Mouse (Mus musculus) c-Kit-positive CD71-negative TER-119-negative erythroid progenitor cells, embryonic 14.5 days (primary cell): Measurements from ENCODE around the gene Mettl23.
"Not testable (repeated sequence)": the region's sequence is repeated elsewhere in the genome, so short reads cannot be mapped to it uniquely, and the experiment has no call there.

Source experiments
- DNase-seq: peaks from one replicate; pipeline ENCODE4 v3.0.0-alpha.2; 2013; ENCODE audit warnings: low read depth

The Mettl23 gene

DNA sequence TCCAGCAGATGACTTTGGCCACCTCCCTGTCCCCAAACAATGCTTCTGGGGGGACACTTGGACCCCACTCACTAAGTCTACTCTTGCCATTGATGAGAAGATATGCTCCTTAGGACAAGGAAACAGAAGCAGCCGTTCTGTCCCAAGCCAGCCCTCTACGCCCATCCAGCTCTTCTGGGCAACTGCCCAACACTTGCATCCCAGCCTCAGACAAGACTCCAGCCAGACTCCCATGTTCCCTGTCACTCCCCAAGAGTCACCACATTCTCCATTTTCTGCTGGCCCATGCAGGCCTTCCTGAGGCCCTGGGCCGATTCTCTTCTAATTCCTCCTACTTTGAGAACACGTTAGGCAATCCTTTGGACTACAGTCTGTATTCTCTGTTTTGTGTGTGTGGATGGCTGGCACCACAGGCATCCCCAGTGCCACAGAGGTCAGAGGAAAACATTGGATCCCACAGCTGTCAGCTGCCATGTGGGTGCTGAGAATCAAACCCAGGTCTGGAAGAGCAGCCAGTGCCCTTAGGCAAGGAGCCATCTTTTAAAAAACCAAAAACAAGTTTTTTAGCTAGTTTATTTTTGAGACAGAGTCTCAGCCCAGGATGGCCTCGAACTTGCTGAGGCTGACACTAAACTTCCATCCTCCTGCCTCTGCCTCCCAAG is 23.0 kb upstream of the Mettl23 start:
- DNase-seq, result no peak

DNA sequence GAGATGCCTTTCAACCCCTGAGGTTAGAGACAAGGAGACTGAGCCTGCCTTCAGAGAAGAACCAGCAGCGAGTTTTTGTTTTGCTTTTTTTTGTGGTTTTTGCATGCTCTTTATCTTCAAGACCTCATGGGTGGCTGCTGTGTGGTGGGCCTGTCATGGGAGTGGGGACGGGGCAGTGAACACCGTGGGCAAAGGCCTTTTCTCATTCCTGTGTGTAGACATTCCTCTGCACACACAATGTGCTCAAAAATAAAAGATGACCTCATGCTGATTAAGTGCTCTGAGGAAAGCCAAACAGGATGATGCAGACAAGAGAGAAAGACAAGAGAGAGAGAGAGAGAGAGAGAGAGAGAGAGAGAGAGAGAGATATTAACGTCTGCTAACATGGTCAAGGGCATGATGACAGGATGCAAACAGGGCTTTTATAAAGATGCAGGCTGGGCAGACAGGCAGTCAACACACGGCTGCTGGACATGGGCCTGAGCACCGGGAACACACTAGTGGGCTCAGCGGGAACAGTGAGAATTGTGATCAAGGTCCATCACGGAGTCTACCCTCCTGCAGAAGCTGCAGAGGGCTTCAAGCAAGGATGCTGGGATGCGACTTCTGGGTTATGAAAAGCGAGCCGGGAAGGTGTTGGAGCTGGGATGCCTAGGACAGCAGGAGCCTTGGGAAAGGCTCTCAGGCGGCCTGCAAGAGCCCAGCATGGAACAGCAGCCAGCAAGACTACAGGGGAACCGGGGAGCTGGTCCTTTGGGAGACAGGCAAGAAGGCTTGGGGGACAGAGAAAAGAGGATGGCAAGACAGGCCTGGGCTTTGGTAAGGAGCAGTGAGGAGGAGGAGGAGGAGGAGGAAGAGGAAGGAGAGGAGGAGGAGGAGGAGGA is 21.8 kb upstream of the Mettl23 start:
- no peak for DNase-seq

DNA sequence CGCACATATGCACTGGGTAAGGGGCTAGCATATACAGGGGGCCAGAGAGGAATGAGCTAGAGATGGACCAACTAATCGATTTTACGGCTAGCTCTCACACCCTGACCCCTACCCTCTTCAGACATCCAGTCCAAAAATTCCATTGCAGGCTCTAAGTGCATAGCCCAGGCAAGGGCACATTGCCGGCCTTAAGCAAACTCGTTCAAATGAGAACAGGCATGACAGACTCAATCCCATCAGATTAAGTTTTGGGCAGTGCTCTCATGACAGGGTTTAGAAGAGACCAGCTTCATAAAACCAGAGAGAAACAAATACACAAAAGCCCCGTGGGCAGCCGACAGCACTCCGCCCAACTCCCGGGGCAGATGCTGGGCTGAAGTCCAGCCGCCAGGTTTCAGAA is 20.9 kb upstream of the Mettl23 start:
- no peak for DNase-seq

DNA sequence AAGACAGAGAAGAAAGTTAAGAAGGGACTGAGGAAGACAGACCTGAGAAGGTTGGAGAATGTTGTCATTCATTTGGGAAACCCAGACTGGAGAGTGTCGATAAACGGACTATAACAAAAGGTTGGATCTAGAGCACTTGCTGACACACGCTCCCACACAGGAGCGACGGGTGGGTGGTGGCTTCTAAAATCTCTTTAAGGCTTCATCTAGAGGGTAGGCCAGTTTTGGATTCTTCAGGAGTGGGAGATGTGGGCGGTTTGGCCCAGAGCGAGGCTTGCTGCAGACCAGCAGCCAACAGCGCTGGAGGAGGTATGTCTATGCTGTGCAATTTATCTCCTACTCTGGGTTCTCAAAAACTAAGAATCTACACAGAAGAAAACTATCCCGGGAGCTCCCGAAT is 20.5 kb upstream of the Mettl23 start:
- no peak for DNase-seq

DNA sequence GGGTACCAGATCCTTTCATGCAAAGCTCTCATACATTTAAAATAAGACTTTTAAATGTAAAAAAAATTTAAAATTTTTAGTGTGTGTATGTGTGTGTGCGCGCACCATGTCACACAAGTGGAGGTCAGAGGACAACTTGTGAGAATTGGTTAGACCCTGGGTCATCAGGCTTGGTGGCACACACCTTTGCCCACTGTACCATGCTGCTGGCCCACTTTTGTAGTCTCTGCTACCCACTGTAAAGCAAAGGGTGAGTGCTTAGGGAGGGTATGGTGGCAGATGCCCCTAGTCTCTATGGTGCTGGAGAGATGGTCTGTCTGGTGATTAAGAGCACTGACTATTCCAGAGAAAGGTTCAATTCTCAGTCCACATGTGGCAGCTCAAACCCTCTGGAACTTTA is 19.8 kb upstream of the Mettl23 start:
- DNase-seq, result no peak

DNA sequence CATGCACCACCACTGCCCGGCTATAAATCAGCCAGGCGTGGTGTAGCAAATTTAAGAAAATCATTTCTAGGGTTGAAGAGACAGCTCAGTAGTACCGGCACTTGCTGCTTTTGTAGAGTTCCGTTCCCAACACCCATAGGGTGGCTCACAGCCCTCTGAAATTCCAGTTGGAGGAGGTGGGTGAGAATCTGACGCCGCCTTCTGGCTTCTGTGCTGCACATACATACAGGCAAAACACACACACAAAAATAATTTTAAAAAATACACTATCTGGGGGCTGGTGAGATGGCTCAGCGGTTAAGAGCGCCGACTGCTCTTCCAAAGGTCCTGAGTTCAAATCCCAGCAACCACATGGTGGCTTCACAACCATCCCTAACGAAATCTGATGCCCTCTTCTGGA is 19.2 kb upstream of the Mettl23 start:
- not testable (repeated sequence) for DNase-seq

DNA sequence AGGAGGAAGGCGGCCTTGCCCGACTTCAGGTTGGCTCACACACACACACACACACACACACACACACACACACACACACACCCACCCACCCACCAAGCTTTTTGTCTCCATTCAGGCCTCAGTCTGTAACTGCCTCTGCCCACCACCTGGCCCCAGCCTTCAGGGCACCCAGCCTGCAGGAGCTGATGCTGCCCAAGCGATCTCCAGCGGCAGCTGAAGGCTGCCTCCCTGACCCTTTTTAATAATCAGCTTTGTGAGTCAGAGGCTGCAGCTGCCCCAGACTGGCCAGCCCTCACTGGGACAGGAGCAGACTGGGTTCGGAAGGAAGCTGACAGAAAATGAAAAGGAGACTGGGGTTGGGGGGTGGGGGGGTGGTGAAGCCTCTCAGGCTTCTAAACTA is 17.8 kb upstream of the Mettl23 start:
- no peak for DNase-seq

DNA sequence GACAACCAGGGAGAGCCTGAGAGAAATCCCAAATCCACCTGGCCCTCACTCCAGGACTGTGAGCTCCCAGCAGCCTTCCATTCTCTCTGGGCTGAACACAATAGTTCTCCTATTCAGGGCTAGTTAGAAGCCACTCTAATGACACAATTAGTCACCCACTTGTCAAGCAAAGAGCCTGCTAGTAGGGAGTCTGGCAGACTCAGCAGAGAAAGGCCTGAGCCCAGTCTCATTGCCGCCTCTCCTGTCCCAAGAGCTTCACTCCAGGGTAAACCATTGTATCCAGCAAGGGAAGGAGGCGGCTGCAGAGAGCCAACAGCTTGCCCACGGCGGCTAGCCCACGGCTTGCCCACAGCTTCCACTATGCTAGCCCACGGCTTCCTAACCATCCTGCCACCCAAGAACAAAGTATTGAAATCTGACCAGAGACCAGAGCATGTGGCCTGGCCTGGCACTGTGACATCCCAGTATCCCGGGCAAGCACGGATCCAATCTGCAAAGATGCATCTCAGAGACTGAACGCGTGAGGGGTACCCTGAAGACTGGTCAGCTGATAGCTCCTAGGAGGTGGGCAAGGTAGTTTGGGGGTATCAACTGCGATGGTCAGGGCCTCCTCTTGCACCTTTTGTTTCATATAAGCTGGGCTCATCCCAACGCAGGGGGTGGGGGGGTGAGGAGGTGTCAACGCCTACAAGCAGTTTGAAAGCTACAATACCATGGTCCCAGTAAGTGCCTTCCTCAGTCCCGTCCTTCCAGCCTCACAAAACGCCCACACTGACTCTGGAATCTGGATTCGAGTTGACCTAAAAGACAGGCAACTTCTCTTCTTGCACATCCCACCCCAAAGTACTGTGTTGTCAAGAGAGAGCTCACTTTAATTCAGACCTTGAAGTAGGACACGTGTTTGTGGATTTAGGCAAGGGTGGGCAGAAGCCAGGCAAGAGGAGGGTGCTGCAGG is 16.3 kb upstream of the Mettl23 start:
- no peak for DNase-seq

DNA sequence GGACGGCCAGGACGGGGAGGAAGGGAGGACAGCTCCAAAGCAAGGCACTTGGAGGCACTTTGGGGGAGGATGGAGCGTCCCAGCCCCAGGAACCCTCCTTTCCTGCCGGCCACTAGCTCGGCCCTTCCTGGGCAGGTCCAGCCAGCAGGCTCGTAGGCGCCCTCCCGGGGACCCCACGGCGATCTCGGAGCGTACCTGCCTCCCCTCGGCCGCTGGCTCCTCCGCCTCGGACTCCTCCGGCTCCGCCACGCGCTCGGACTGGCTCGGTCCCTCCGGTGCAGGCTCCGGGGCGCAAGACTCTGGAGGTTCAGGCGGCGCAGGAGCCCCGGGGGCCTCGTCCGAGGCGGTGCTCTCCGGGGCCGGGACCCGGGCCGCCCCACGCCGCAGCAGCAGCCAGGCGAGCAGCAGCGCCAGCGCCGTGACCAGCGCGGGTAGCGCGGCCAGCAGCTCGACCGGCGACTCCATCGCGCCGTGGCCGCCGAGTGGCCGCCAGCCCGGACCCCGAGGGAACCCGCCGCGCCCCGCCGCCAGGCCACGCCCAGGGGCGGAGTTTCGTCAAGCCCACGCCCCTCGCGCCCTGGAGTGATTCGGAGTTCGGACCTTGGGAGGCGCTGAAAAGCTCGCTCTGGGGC is 15.4 kb upstream of the Mettl23 start, which contains the start of gene Mxra7:
TSS of gene Mxra7 (minus strand) at position 513 of the 632 bp plus-strand sequence.
- no peak for DNase-seq

DNA sequence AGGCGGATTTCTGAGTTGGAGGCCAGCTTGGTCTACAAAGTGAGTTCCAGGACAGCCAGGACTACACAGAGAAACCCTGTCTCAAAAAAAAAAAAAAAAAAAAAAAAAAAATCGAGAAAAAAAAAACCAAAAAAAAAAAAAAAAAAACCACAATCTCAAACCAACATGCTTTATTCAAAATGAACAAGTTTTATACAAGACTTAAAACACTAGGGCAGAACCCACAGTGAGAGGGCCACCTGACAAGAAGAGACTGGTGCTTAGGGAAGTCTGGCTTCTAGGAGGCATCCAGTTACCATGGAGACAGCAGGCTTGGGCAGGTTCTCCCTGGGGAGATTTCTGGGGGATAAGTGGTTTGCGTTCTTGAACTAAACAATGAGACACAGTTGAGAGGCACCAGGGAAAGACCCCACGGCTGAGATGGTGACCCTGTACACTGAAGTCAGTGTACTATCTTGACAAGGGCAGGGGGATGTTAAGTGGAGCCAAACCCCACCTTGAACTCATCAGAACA is 10.8 kb upstream of the Mettl23 start:
- no peak for DNase-seq

DNA sequence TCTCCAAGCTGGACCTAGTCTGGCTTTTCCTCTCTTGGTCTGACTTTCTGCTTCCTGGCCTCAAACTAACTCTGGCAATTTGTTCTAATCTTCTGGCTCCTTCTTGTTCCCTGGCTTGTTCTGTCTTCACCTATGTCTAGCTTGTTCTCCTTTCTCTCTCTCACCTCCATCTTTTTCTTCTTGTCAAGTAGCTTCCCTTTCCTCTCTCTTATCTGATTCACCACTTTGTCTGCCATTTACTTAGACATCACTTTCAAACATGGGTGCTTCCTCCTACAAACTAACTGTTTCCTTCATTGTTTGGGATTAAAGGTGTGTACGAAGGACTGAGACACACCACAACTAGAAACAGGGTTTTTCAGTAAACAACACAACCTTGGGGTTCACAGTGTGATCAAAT is 8.1 kb upstream of the Mettl23 start:
- no peak for DNase-seq

DNA sequence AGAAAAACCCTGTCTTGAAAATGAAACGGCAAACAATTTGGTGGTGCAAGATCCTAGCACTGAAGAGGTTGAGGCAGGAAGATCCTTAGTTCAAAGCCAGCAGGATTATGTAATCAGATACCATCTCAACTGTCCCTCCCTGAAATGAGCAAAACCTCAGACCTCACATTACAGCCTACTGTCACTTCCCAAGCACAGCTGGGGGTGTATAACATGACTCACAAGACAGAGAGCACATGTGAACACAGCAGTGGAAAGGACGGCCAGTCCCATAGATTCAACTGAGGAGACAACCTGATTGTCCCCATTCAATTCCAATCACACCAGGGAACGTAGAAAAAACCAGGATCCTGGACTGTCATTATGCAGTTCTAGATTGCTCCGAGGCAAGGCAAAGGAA is 6.8 kb upstream of the Mettl23 start:
- no peak for DNase-seq

DNA sequence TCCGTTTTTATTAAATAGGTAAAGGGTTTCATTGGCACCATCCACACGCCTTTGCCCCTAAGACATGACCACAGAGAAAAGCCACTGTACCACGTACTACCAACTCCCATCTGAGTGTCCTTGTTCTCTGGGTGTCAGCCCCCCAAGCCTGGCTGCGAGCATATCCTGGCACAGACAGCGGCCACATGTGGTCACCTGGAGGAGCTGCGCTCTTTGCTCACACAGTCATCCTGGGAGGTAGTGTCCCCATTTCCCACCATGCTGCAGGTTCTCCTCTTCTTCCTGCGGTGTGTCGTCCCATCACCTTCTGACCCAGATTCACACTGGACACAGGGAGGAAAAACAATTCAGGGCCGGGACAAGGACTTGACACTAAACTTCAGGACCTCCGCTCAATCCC is 5.6 kb upstream of the Mettl23 start:
- no peak for DNase-seq

DNA sequence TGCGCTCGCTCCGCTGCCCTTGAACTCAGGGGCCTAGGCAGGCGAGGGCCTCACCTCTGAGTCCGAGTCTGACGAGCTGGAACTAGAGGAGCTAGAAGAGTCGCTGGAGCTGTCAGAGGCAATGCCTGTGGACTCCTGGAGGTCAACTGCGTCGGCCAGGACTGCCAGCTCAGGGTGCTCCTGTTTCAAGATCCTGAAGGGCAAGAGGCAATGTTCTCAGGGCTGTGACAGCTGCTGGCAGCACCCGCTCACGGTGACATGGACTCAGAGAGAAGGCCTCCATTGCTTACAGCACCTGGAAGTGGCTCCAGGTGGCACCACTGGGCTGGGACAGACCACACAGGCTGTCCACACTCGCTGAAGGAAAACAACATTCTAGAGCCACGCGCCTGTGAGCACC is 4.1 kb upstream of the Mettl23 start:
- no peak for DNase-seq

DNA sequence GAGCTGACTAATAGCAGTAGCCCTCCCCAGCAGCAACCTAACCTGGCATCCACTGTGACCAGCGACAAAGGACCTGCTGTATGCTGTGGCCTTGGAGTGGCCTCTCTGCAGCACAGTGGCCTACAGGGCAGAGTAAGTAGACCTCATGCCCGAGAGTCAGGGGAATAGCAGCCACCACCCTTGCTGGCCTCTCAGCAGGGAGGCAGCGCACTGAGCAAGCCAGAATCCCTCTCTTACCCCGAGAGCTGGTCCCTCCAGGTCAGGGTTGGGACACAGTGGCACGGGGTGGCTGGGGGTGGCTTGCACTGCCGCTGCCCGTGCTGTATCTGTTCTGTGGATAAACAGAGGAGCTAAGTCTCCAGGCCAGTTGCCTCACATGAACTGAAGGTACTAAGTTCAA is 3.5 kb upstream of the Mettl23 start:
- no peak for DNase-seq

DNA sequence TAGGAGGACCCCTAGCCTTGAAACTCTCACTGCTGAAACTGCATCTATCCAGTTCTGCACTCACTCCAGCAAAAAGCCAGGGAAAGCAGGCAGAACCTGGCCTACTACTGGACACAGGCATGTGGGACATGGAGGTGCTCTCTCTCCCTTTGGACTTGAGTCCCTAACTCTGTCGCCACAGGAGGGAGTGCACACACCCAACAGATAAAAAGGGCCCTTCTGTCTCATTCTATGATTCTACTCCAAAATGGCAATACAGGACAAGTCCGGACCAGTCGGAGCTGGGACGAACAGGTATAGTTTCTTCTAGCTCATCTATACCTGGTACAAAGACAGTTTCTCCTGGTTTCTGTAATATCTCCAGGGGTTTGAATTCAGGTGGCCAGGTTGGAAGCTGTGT is 2.3 kb upstream of the Mettl23 start:
- no peak for DNase-seq

DNA sequence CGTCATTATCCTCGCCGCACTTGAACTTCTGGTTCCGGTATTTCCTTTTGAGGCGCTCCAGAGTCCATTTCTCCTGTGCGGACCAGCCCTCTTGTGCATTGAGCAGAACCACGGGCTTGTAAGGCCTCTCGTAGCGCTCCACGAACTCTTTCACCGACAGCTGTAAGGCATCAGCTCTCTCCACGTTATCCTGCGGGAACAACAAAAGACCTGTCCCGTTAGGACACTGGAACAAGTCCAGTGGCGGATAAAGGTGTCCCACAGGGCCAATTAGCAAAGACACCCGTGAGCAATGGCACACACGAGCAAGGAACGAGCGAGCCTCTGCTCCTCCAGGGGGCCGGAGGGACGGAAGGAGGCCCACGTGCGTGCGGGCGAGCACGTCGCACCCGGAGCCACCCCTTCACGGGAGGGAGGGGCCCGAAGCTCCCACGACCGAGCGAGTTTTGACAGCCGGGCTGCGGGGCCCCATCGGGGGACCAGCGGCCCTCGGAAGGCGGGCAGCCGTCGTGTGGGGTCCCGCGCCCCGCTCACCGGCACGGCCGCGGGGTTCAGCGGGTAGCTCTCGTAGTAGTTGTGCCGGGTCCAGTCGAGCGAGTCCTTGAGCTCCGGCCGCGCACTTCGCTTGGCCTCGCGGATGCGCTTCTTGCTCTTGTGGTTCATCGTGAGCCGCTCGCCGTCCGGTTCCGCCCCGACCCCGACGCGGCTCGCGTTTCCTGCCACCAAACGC is 382 bp upstream of the Mettl23 start:
- DNase-seq, result no peak

DNA sequence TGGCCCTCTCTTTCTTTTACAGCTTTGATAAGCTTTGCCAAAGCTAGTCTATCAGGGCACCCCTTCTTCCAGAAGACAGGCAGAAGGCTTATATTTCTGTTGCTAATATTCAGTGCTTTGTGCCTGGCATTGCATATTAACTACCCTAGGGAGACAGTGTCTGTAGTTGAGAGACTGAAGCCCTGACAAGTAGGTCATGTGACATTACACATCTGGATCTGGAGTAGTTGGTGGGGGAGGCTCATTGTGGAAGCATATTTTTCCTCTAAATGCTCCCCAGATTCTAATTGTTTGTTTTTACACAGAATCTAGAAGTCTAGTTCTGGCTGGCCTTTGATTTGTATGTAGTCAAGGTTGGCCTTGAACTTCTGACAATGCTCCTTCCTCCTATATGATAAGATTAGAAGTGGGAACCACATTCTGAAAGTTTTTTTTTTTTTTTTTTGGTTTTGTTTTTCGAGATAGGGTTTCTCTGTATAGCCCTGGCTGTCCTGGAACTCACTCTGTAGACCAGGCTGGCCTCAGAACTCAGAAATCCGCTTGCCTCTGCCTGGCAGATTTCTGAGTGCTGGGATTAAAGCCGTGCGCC is 3.6 kb downstream of the Mettl23 start:
- DNase-seq, result no peak

DNA sequence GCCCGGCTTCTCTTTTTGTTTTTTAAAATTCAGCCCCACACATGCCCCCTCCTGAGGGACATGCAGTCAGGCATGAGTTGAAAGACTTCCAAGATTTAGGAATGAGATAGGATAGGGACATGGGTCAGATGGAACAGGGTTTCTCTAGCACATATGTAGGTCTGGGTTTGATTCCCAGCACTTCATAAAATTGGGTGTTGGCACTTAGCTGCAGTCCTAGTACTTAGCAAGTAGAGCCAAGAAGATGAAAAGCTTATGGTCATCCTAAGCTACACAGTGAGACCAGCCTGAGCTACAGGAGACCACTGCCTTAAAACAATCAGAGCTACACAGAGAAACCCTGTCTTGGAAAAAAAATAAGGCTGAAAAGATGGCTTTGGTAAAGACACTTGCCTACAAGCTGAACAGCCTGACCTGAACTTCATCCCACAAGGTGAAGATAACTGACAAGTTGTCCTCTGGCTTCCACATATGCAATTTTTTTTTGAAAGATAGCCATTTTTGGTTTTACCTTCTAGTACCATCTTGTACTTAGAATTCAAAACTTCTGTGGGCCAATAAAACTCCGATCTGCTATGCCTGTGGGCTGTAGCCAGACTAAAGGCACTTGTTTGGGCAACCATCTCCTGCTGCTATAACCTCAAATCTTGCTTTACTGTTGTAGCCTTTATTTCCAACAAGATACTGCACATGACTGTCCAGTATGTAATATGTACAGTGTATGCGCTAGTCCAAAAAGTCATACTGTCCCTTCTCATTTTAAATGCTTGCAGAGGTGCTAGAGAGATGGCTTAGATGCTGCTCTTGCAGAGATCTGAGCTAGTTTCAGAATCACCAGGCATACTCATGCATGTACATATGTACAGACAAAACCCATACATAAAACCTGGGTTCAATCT is 4.4 kb downstream of the Mettl23 start:
- DNase-seq, result no peak
